Mouse (Mus musculus): ENCODE measurements at regions not wholly inside any gene's neighbourhood (a gene's known extent, or its start where the extent isn't known, plus 50 kb on each side); places are given as distances from the start of the nearest gene placed in this dataset.

GRCm38 (mm10) chr3:149116604-149117003 is 126.2 kb upstream of the Adgrl2 start:
- DNase-seq (ENCODE audit: low spot score in 2 of 2): no peak

GRCm38 (mm10) chr3:149115901-149116300 is 125.5 kb upstream of the Adgrl2 start:
- no peak for DNase-seq (ENCODE audit: low spot score in 2 of 2)

GRCm38 (mm10) chr3:149112878-149113277 is 122.5 kb upstream of the Adgrl2 start:
- DNase-seq (ENCODE audit: low spot score in 2 of 2): no peak

- no peak for DNase-seq (ENCODE audit: low spot score in 2 of 2)
These were observed 121.4 kb upstream of the Adgrl2 start for GRCm38 (mm10) chr3:149111529-149112439.

- DNase-seq (ENCODE audit: low spot score in 2 of 2): no peak
These were observed 120.5 kb upstream of the Adgrl2 start for GRCm38 (mm10) chr3:149110831-149111230.

GRCm38 (mm10) chr3:149105709-149106450 is 115.5 kb upstream of the Adgrl2 start:
- no peak for DNase-seq (ENCODE audit: low spot score in 2 of 2)

GRCm38 (mm10) chr3:149105181-149105580 is 114.8 kb upstream of the Adgrl2 start:
- no peak for DNase-seq (ENCODE audit: low spot score in 2 of 2)

GRCm38 (mm10) chr3:149104080-149104479 is 113.7 kb upstream of the Adgrl2 start:
- no peak for DNase-seq (ENCODE audit: low spot score in 2 of 2)

GRCm38 (mm10) chr3:149103469-149103868 is 113.1 kb upstream of the Adgrl2 start:
- no peak for DNase-seq (ENCODE audit: low spot score in 2 of 2)

GRCm38 (mm10) chr3:149102846-149103245 is 112.5 kb upstream of the Adgrl2 start:
- no peak for DNase-seq (ENCODE audit: low spot score in 2 of 2)

GRCm38 (mm10) chr3:149101785-149102184 is 111.4 kb upstream of the Adgrl2 start:
- DNase-seq (ENCODE audit: low spot score in 2 of 2): no peak

GRCm38 (mm10) chr3:149098764-149099163 is 108.4 kb upstream of the Adgrl2 start:
- DNase-seq (ENCODE audit: low spot score in 2 of 2): no peak

- no peak for DNase-seq (ENCODE audit: low spot score in 2 of 2)
These were observed 106.7 kb upstream of the Adgrl2 start for GRCm38 (mm10) chr3:149097026-149097425.

GRCm38 (mm10) chr3:149092649-149093048 is 102.3 kb upstream of the Adgrl2 start:
- no peak for DNase-seq (ENCODE audit: low spot score in 2 of 2)

GRCm38 (mm10) chr3:149090103-149090502 is 99.7 kb upstream of the Adgrl2 start:
- DNase-seq (ENCODE audit: low spot score in 2 of 2): no peak

GRCm38 (mm10) chr3:149088621-149089128 is 98.3 kb upstream of the Adgrl2 start:
- no peak for DNase-seq (ENCODE audit: low spot score in 2 of 2)

- no peak for DNase-seq (ENCODE audit: low spot score in 2 of 2)
These were observed 97.1 kb upstream of the Adgrl2 start for GRCm38 (mm10) chr3:149087488-149087887.

GRCm38 (mm10) chr3:149086704-149087103 is 96.3 kb upstream of the Adgrl2 start:
- DNase-seq (ENCODE audit: low spot score in 2 of 2): no peak

GRCm38 (mm10) chr3:149086086-149086485 is 95.7 kb upstream of the Adgrl2 start:
- DNase-seq (ENCODE audit: low spot score in 2 of 2): no peak

GRCm38 (mm10) chr3:149084861-149085598 is 94.7 kb upstream of the Adgrl2 start:
- DNase-seq (ENCODE audit: low spot score in 2 of 2): no peak

- DNase-seq (ENCODE audit: low spot score in 2 of 2): no peak
These were observed 93.0 kb upstream of the Adgrl2 start for GRCm38 (mm10) chr3:149083391-149083790.

- DNase-seq (ENCODE audit: low spot score in 2 of 2): no peak
These were observed 88.5 kb upstream of the Adgrl2 start for GRCm38 (mm10) chr3:149078881-149079280.
